Mouse (Mus musculus) urinary bladder, postnatal 4 days (tissue): ENCODE measurements around the gene Thap4.
"Not testable (repeated sequence)": the region's sequence is repeated elsewhere in the genome, so short reads cannot be mapped to it uniquely, and the experiment has no call there.

Experiments
- DNase-seq, 2 experiments: peaks; one replicate each; pipeline ENCODE4 v3.0.0; 2021 to 2022; ENCODE audit warnings: low spot score in 2 of 2

Gene Thap4

DNA sequence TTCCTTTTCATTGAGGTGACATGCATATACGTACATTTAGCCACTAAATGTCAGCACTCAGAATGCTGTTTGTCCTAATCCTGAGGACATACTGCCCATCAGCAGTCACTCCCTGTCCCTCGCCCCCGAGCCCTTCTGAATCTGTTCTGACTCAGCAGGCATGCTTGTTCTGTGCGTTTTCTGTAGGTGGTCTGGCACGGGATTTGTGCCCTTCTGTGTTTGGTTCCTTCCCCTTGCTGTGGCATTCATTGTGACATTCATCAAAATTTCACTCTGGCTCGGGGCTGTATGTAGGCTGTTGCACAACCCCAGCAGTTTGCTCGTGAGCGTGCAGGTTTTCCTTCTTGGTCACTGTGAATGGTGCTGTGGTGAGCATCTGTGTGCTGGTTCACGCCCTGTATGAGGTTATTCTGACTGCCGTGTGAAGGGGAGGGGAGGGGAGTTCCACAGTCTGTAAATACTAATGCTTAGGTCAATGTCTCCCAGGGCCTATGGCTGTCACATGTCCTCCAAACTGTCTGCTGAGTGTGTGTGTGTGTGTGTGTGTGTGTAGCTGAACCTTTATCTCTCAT is 62.8 kb downstream of the Thap4 start:
- DNase-seq = no peak

DNA sequence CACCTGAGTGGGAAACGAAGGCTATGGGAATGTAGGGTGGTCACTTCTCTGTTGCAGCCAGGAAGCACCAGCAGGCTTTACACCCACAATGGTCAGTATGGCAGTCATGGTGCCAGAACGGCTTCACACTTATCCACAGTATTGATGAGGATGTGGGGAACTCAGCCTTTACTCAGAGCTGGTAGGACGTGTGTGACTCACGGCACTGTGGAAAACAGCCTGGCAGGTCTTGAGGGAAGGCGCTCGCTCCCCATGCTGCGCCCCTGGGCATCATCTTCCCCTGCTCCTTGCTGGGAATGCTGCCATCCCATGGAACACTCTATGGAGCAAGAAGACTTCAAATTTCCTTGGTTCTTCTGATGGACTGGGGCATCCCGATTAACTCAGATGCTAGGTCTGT is 63.6 kb downstream of the Thap4 start:
- DNase-seq = no peak

DNA sequence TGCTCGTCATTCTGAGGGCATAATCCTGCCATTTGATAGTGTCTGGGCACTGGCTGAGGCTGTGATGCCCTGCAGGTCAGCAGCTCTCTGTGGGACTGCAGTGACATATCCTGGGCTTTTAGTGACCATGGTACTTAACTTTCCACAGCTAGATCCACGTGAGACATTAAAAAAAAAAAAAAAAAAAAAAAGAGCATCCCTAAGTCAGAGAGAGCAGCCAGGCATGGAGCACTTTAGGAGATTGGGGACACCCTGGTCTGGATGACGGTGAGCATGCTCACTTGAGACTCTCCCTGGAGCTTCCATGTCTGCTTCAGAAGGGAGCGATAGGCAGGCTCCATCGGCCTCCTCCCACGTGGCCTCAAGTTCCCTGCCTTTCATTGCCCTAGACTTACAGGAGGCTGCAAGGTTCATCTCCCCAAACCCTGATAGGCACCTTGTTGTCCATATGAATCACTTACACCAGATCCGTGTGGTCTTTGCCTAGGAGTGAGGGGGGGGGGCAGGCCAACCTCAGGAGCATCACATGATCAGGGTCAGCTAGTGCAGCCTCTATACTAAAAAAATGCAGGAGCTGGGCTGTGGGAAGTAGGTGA is 64.7 kb downstream of the Thap4 start:
- DNase-seq = no peak

DNA sequence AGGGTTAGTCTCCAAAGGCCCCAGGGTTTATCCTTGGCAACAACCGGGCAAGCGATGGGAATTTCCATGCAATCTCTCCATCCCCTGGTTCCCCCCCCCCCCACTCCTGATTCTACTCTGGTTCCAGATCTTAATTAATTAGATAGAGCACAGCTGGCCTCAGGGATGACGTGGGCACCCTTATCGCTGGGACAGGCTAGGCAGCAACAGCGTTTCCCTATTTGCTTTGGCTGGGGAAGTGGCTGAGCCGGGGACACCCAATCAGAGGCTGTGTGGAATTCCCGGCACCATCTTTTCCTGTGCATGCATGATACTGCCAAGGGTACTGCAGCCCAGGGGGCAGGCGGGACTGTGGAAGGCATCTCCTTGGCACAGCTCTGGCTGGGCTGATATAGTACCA is 66.5 kb downstream of the Thap4 start:
- no peak for DNase-seq

DNA sequence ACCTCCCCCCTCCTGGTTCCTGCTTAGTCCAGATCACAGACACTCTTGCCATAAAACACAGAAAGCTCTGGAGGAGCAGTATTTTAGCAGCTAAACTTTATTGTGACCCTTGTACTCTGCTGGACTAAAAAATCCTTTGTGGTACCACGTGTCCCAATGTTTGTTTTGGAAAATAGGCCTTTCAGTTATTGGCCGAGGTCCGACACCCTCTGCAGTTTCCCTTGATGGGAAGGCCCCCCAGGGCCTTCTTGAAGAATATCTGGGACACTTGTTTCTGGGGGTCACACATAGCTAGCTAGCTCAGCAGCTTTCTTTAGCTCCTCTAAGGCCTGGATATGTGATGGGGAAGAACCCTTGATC is 67.7 kb downstream of the Thap4 start:
- no peak for DNase-seq

DNA sequence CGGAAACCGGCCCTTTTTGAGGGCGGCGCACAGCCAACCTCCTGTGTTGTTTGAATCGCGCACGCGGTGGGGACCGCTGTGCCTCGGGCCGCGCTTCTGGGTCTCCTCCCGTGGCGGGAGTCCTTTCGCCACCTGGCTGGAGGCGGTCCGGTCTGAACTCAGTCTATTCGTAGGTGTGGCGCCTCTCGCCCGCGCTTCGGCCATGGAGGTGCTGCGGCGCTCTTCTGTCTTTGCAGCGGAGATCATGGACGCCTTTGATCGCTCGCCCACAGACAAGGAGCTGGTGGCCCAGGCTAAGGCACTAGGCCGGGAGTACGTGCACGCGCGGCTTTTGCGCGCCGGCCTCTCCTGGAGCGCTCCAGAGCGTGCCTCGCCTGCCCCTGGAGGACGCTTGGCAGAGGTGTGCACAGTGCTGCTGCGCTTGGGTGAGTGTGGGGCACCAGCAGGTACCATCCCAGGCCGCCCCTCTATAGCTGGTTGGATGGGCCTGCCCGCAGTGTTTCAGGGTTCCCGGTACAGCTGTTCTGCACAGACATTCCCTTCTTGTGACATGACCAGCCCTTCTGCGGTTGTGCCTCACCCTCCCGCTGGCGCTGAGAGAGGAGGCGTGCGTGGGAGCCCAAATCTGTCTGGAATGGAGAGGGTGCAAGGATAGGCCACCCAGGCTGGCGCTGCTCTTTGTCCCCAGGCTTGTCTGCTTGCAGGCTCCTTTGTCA is 68.3 kb downstream of the Thap4 start:
- DNase-seq = peak in 1 of 2 experiments; percentile 62

DNA sequence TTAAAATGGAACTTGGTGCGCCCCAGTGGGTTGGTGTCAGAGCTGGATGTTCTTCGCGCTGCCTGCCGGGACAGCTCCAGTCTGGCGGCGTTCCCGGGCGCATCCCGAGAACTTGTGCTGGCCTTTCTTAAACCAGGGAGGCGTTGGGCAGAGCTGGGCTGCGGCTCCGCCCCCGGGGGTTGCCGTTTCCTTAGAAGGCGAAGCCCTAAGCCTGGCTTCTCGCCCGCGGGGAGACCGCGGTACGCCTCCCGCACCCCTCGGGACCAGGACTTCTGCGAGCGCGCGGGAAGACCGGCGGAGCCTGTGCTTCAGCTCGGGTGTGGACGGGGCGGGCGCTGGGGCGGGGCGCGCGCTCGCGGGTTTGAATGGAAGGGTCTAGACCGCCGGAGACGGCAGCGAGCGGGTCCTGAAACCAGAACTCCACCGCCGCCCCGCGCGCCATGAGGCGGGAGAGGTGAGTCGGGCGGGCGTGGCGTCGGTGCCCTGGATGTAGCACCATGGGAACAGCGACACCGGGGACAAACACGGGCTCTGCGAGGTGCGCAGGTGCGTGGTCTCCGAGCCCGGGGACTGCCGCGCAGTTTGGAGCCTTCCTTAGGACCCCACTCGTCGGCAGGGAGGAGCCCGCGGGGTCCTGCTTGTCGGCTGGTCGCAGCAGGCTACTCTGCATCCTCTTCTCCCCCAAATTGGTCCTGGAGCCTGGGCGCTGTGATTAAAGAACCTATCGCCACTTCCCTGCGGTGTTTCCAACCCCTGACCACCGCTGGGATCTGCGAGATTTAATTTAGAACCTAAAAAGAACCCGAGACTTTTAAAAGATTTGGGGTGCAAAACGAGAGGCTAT is 69.0 kb downstream of the Thap4 start, which contains the start of gene Bok:
Bok (plus strand) TSS at position 260 of the 844 bp plus-strand sequence.
- DNase-seq = peak; percentile 82 to 86

DNA sequence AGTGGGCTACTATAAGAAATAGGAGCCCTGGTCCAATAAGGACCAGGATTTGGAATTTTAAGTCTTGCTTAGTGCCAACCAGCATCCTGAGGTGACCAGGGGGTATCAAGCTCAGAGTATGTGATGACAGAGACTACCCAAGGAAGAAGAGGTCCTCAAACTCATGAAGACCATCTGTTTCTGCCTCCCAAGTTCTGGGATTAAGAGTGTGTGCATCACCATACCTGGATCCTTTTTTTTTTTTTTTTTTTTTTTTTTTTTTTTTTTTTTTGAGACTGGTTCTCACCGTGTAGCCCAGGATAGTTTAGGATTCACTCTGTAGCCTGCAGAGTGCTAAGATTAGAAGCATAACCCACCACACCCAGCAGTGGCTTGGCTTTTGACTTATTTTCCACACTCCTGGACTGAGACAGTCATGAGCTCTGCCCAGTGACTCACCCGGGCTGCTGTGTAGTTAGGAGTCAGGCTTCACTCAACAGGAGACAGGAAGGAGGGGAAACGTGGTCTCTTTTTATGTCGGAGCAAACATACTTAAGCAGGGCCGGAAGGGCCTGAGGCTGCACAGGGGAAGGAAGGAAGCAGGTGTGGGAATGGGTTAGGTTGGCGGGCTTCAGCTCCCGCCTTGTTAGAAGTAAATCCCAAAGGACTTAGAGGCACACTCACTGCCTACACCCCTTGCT is 74.6 kb downstream of the Thap4 start:
- no peak for DNase-seq

DNA sequence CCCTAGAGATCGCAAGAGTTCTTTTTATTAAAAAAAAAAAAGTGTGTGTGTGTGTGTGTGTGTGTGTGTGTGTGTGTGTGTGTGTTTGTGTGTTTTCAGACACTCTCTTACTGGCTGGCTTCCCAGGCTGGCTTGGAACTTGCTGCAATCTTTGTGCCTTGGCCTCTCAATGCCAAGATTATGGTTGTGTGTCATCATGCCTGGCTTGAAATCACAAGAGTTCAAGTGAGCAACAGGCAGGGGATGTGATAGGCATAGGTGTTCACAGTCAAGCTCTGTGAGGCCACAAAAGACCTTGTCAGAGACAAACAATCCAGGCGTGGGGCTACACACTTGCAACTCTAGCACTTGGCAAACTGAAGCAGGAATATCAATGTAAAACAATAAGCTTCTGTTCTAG is 76.3 kb downstream of the Thap4 start:
- no peak for DNase-seq

DNA sequence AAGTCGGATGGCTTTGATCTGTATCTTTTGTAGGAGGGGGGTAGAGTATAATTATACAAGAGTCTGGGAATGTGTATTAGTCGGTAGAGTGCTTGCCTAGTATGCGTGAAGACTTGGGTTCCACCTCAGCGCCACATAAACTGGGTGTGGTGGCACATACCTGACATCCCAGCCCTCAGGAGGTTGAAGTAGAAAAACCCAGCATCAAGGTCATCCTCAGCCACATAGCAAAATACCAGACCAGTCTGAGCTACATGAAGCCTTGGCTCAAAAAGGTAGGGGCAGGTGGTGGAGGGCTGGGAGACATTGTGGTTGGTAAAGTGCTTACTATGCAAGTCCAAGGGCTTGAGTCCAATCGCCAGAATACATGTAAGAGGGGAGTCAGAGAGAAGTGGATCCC is 82.0 kb downstream of the Thap4 start:
- no peak for DNase-seq

DNA sequence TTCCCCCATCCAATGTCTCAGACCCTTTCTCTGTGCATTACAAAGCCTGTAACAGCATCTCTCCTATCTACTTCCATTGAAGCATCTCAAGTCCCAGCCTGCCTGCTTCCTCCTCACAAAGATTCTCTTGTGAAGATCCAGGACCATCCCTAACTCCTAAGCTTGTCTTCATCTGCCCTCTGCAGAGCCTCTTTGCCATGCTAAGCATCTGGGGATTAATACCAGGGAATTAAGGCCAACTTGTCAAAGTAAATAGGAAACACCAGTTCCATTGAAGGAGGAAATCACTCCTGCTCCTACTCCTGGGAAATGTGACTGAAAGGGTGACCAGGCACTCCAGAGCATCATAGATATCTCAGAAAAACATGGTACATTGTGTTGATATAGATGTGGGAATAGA is 84.7 kb downstream of the Thap4 start:
- no peak for DNase-seq

DNA sequence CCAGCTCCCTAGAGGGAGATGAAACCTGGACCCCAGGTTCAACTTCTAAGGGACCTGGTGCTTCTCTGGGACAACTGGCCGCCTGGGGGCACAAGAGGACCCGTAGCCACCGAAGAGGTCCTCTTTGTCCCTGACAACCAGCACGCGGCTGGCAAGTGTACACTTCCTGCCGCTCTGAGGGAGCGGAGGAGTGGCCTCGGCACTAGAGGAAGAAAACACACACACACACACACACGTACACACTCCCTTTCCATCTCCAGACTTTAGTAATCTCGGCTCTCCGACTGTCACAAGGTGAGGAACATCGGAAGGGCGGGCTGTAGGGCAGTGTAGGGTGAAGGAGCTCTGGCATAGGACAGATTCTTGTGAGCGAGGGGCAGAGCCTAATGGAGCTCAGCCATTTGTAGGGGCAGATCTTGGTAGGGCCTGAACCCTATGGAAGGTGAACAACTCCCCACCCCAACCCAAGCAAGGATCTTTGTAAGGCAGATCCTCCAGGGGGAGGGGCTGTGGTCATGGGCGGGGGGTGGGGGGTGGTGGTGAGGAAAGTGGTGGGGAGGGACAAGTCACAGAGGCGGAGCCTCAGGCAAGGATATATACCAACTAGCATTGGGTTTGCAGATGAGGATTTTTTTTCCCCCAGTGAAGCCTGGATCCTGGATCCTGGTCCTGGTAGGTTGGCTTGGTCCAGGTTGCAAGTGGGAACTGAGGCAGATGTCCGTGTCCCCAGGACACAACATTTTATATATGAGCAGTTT is 85.7 kb downstream of the Thap4 start:
- peak; percentile 79 to 81 for DNase-seq

DNA sequence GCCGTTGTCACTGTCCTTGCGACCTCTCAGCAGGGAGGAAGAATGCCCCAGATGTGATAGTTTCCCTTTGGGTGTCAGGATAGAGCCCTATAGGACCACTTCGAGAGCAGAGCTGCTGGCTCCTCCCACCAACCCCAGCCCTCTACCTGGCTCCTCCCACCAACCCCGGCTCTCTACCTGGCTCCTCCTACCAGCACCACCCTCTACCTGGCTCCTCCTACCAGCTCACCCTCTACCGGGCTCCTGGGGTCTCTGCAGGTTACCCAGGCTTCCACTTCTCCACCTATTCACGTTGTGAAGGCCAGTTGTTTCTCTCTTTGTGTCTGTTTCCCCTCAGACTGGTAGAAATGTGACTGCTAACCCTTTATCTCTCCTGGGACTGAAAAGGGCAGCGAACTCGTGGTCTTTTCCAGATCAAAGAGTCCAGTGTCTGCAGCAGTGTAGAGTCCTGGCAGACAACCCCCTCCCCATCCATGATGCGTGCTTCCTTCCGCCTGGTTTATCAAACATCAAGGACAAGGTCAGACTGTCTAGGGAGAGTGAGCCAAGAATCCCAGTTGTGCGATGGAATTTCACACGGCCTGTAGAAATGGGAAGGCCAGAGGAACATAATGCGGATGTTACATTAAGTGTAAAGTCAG is 86.8 kb downstream of the Thap4 start:
- peak in 1 of 2 experiments; percentile 35 for DNase-seq

DNA sequence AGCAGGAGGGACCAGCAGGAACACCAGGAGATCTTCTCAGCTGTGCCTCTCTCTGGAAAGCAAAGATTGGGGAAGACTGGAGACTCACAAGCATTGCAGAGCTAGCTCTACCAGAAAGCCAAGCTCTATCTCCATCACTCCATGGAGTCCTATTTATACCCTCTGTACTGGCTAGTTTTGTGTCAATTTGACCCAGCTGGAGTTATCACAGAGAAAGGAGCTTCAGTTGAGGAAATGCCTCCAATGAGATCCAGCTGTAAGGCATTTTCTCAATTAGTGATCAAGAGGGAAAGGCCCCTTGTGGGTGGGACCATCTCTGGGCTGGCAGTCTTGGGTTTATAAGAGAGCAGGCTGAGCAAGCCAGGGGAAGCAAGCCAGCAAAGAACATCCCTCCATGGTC is 96.1 kb downstream of the Thap4 start, which contains the start of gene Stk25:
Stk25 (minus strand) TSS at position 101 of the 400 bp plus-strand sequence.
- DNase-seq = not testable (repeated sequence)

DNA sequence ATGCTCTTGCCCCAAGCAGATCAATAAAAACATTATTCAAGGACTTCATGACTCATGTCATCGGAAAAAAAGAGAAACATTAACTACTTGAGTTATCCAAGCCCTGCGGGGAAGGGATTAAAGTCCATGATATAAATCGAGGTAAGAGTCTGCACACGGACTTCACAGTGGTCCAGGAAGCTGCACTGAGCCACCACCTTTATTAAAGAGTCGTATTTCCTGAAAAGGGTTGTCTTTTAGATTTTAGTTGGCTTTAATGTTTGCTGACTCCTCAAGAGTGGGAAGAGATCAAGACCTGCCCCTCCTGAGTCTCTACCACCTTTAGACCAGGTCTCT is 97.7 kb downstream of the Thap4 start:
- DNase-seq = no peak

DNA sequence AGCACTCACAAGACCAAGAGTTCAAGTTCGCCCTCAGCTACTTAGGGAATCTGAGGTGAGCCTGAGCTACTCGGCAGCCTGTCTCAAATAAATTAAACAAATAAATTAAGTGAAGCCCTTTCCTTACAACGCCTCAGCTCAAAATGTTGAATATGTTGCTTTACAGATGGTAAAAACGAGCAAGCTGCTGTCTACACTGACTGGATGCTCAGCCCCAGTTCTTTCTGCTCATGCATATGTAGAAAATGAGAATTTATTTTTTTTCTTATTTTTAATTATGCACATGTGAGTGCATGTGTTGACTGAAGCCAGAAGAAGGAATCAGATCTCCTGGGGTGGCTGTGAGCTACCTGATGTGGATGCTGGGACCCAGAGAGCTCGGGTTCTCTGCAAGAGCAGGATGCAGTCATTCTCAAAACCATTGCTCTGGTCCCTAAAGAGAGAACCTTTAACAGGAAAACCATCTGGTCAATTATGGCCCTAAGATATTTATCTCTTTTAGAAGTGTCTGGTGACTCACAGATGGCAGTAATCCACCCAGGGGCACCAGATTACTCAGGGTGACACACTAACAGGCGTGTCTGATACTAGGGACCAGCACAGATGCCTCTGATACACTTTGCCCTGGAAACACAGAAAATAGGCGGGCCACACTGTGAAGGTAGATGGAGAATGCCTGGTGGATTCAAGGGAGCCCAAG is 98.2 kb downstream of the Thap4 start:
- no peak for DNase-seq

DNA sequence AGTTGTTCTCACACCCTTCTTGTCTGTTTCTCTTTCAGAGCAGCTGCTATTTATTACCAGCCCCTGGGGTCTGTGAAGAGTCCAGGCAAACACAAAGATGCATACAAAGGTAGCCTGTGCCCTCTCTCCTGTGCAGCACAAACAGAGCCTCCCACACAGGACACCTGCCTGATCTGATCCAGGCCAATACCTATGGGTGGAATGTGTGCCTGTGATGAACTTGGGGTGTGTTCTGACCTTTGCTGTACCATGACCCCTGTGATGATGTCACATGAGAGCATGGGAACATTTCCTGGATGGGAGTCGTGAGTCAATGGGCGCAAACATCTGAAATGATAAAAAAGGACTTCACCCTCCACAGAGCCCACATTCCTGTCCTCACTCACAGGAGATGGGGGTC is 99.9 kb downstream of the Thap4 start:
- DNase-seq = no peak

DNA sequence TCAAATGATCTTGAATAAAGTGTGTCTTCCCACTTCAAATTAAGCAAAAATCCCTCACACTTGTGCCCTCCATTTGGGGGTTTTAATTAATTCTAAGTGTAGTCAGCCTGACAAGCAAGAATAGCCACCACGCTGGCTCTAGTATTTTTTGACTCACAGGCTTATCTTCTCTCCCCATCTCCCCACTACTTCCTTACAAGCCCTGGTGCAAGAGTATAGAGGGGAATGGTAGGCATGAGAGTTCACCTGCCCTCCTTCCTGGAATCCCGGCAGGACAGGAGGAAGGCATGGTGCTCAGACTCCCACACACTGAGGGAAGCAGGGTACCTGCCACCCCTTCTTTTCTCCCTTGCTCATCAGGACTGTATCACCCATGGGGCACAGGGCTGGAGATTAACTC is 100.4 kb downstream of the Thap4 start:
- DNase-seq = no peak
